ENCODE assay signal across 11 mouse cellular contexts in the genomic region with DNA sequence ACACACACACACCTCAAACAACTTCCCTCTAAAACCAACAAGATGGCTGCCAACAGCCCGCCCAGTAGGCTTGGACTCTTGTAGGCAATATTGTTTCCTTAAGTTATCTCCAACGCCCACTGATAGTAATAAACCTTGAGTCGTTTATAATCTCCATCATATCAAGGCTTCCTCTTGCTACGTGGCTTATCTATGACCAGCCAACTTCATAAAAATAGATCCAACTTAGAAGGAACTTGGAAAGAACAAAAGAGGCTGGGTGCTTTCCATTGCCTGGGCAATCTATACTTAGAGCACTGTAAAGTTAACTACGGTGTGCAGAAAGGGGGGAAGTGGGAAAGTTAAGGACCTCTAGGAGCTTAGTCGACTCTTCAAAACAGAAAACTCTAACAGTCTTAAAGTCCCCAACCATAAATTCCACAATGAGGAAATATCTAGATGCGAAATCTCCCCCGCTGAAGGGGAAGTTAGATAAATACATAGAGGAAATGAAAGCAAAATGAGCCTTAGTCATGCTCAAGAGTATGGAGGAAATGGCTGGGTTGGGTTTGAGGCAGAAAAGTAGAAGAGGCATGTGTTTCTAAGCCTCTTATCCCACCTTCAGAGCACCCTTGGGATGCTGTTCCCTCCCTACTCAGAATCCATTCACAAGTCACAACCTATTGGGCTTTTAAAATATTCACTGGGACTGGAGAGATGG.
DNase-seq lines count a peak whose midpoint lies in the region; ATAC-seq and TF ChIP-seq lines count a peak whose summit lies in the region.
"Had no signal": no experiment of that assay in that cellular context is flagged by ENCODE, and none has a peak within 500 bp of the region (broad histone marks: within the 10 kb centered on the region; RNA-seq: fewer than 3 reads in every experiment).

No protein-coding gene starts in this region.

- DNase-seq in liver, adult 2 months (ENCODE audit: extremely low read depth, low read depth, low spot score) = peak; percentile 32
- peak; percentile 89 for DNase-seq in MEL (ENCODE audit: low read depth, low spot score)
- peak; percentile 69 for DNase-seq in large intestine, adult 2 months (ENCODE audit: low read depth, low spot score)
- no peak for DNase-seq in cerebellum, postnatal 14 days
- DNase-seq in layer of hippocampus, postnatal 10 days (ENCODE audit: low spot score in 2 of 2) = no peak
- DNase-seq: gastrocnemius, postnatal 10 days had no signal

- TF ChIP-seq EP300 in MEL (IDR thresholded peaks at IDR 0.05; ENCODE audit: low read depth in 1 of 2, low read length in 2 of 2) = peak; percentile 87 to 88

- H3K79me2 ChIP-seq in liver, adult 2 months (ENCODE audit: control insufficient read depth, insufficient read depth, low read length) = no peaks in the 10 kb centered on the region
- no peaks in the 10 kb centered on the region for H3K79me2 ChIP-seq in MEL (ENCODE audit: control insufficient read depth, insufficient read depth, low read length, poor library complexity)

- no peak overlapping the region for H3K27ac ChIP-seq in liver, adult 2 months (replicated peaks; ENCODE audit: insufficient read depth, low read depth, low read length)
- no peak overlapping the region for H3K27ac ChIP-seq in liver, embryonic 12.5 days
- peak overlapping the region; percentile 86 for H3K27ac ChIP-seq in MEL (ENCODE audit: control insufficient read depth, low read depth, low read length)
- H3K27ac ChIP-seq in midbrain, embryonic 15.5 days = no peak overlapping the region
- H3K27ac ChIP-seq: embryonic facial prominence, embryonic 15.5 days; lung, embryonic 15.5 days had no signal

- no peak for TF ChIP-seq RAD21 in MEL (IDR thresholded peaks at IDR 0.05; ENCODE audit: low read depth, low read length)

- no peak overlapping the region for H3K4me3 ChIP-seq in liver, adult 2 months (ENCODE audit: insufficient read depth, low read depth, low read length)
- H3K4me3 ChIP-seq in liver, embryonic 12.5 days = no peak overlapping the region
- peak overlapping the region; percentile 2 to 12; a peak in 2 of 4 replicates for H3K4me3 ChIP-seq in MEL (ENCODE audit: control insufficient read depth in 1 of 2, insufficient read depth in 1 of 2, low read depth in 2 of 2, low read length in 2 of 2)
- no peak overlapping the region for H3K4me3 ChIP-seq in midbrain, embryonic 15.5 days

- ATAC-seq in liver, embryonic 12.5 days = no peak; the same call in 1 of the 2 replicates
- peak; percentile 68; the same call in 1 of the 2 replicates for ATAC-seq in neutrophil, adult 5-6 weeks (ENCODE audit: extremely low read depth, insufficient number of reproducible peaks, low FRiP score, poor library complexity, severe bottlenecking)
- ATAC-seq in midbrain, embryonic 15.5 days (replicated peaks) = no peak

- H3K9ac ChIP-seq in liver, adult 2 months (ENCODE audit: low read depth, low read length) = no peak overlapping the region
- no peak overlapping the region for H3K9ac ChIP-seq in liver, embryonic 12.5 days
- H3K9ac ChIP-seq in MEL (ENCODE audit: control insufficient read depth, low read depth, low read length, poor library complexity, severe bottlenecking) = peak overlapping the region; percentile 6; the same call in 1 of the 2 replicates
- H3K9ac ChIP-seq in midbrain, embryonic 15.5 days = no peak overlapping the region
- H3K9ac ChIP-seq: embryonic facial prominence, embryonic 15.5 days had no signal

- H3K4me2 ChIP-seq in liver, embryonic 12.5 days = no peak overlapping the region; the same call in 1 of the 2 replicates
- no peak overlapping the region for H3K4me2 ChIP-seq in midbrain, embryonic 15.5 days

- H3K36me3 ChIP-seq in liver, adult 2 months (ENCODE audit: control insufficient read depth, insufficient read depth, low read length) = no peaks in the 10 kb centered on the region
- no peaks in the 10 kb centered on the region for H3K36me3 ChIP-seq in liver, embryonic 12.5 days
- peaks cover 0 to 46% of the 10 kb centered on the region in 2 experiments; a peak in 2 of 4 replicates for H3K36me3 ChIP-seq in MEL (ENCODE audit: control insufficient read depth in 1 of 2, insufficient read depth in 2 of 2, low read length in 2 of 2)
- no peaks in the 10 kb centered on the region for H3K36me3 ChIP-seq in midbrain, embryonic 15.5 days (replicated peaks)
- H3K36me3 ChIP-seq: embryonic facial prominence, embryonic 15.5 days; lung, embryonic 15.5 days had no signal

- peaks cover 5% of the 10 kb centered on the region; the same call in 1 of the 2 replicates for H3K4me1 ChIP-seq in liver, adult 2 months (ENCODE audit: control insufficient read depth, insufficient read depth, low read length)
- peaks cover 53% of the 10 kb centered on the region for H3K4me1 ChIP-seq in liver, embryonic 12.5 days
- H3K4me1 ChIP-seq in MEL (ENCODE audit: control insufficient read depth in 1 of 2, insufficient read depth in 2 of 2, low read length in 2 of 2) = peaks cover 11 to 35% of the 10 kb centered on the region in 2 experiments
- 0 out of 2 replicates have a peak, but pooled peaks cover 11% of the 10 kb centered on the region for H3K4me1 ChIP-seq in midbrain, embryonic 15.5 days

- no peaks in the 10 kb centered on the region for H3K9me3 ChIP-seq in liver, embryonic 12.5 days (replicated peaks)
- no peaks in the 10 kb centered on the region for H3K9me3 ChIP-seq in MEL (replicated peaks; ENCODE audit: insufficient read depth, low read length)
- no peaks in the 10 kb centered on the region for H3K9me3 ChIP-seq in midbrain, embryonic 15.5 days
- H3K9me3 ChIP-seq: embryonic facial prominence, embryonic 15.5 days; lung, embryonic 15.5 days had no signal

- no peak for TF ChIP-seq POLR2A in liver, adult 2 months (IDR thresholded peaks at IDR 0.05; ENCODE audit: extremely low read depth, insufficient read depth, low read length)
- TF ChIP-seq POLR2A in MEL (IDR thresholded peaks at IDR 0.05; ENCODE audit: control insufficient read depth in 1 of 2, insufficient read depth in 1 of 2, low read depth in 1 of 2, low read length in 2 of 2, poor library complexity in 1 of 2) = 0 out of 4 replicates have a peak, but pooled peaks of 1 of the 2 experiments have one; percentile 25

- 78% methylated on average over 8 of the region's 8 CpGs for WGBS in liver, adult 2 months
- 23% methylated on average over 8 of the region's 8 CpGs for WGBS in liver, embryonic 12.5 days (ENCODE audit: insufficient replicate concordance)
- WGBS in large intestine, adult 2 months = 24% methylated on average over 8 of the region's 8 CpGs
- 91% methylated on average over 8 of the region's 8 CpGs for WGBS in midbrain, embryonic 15.5 days

- no peak for TF ChIP-seq CTCF in liver, adult 2 months (IDR thresholded peaks at IDR 0.05; ENCODE audit: low read depth, low read length)
- TF ChIP-seq CTCF in MEL (IDR thresholded peaks at IDR 0.05 in 2 of 3, conservative IDR thresholded peaks at IDR 0.05 in 1 of 3; ENCODE audit: control insufficient read depth in 1 of 3, insufficient read depth in 1 of 3, low read depth in 2 of 3, low read length in 3 of 3, poor library complexity in 1 of 3, severe bottlenecking in 1 of 3) = no peak

- no peaks in the 10 kb centered on the region for H3K27me3 ChIP-seq in liver, adult 2 months (ENCODE audit: control insufficient read depth, insufficient read depth, low read length)
- H3K27me3 ChIP-seq in liver, embryonic 12.5 days (replicated peaks) = no peaks in the 10 kb centered on the region
- H3K27me3 ChIP-seq in MEL (ENCODE audit: control insufficient read depth in 1 of 2, insufficient read depth in 2 of 2, low read length in 2 of 2) = no peaks in the 10 kb centered on the region
- no peaks in the 10 kb centered on the region for H3K27me3 ChIP-seq in midbrain, embryonic 15.5 days (replicated peaks)
- H3K27me3 ChIP-seq: embryonic facial prominence, embryonic 15.5 days; lung, embryonic 15.5 days had no signal

TF ChIP-seq in MEL, 35 proteins besides CTCF, POLR2A, EP300 and RAD21 (continues in another document):
- TF ChIP-seq UBTF (IDR thresholded peaks at IDR 0.05; ENCODE audit: borderline replicate concordance, insufficient read depth, low read depth, low read length) = no peak
- no peak for TF ChIP-seq NELFE (IDR thresholded peaks at IDR 0.05; ENCODE audit: low read depth, low read length)
- no peak; the same call in 1 of the 2 replicates for TF ChIP-seq TBP (IDR thresholded peaks at IDR 0.05; ENCODE audit: low read depth, low read length)
- TF ChIP-seq BHLHE40 (IDR thresholded peaks at IDR 0.05; ENCODE audit: borderline replicate concordance, low read depth, low read length) = 0 out of 2 replicates have a peak, but pooled peaks have one; percentile 14
- TF ChIP-seq USF1 (IDR thresholded peaks at IDR 0.05; ENCODE audit: low read depth, low read length) = no peak
- no peak for TF ChIP-seq KAT2A (conservative IDR thresholded peaks at IDR 0.05; ENCODE audit: low read depth, low read length)
- TF ChIP-seq ETS1 (IDR thresholded peaks at IDR 0.05; ENCODE audit: low read depth, low read length) = peak; percentile 85
- TF ChIP-seq CHD2 (IDR thresholded peaks at IDR 0.05; ENCODE audit: low read length) = no peak
- TF ChIP-seq NRF1 (IDR thresholded peaks at IDR 0.05; ENCODE audit: insufficient read depth, low read depth, low read length, poor library complexity, severe bottlenecking) = no peak
- TF ChIP-seq MYC (IDR thresholded peaks at IDR 0.05; ENCODE audit: low read depth, low read length) = no peak
- no peak for TF ChIP-seq CHD1 (IDR thresholded peaks at IDR 0.05; ENCODE audit: low read depth, low read length)
- no peak for TF ChIP-seq ZNF384 (IDR thresholded peaks at IDR 0.05; ENCODE audit: low read depth, low read length)
- TF ChIP-seq POLR2AphosphoS5 (IDR thresholded peaks at IDR 0.05; ENCODE audit: borderline replicate concordance, low read depth, low read length) = no peak
- TF ChIP-seq TAL1 (IDR thresholded peaks at IDR 0.05; ENCODE audit: low read length) = no peak
- TF ChIP-seq JUND (IDR thresholded peaks at IDR 0.05; ENCODE audit: low read depth, low read length) = no peak
- peak; percentile 77 for TF ChIP-seq RCOR1 (IDR thresholded peaks at IDR 0.05; ENCODE audit: low read depth, low read length)
- no peak for TF ChIP-seq ZMIZ1 (IDR thresholded peaks at IDR 0.05; ENCODE audit: low read depth, low read length)
- TF ChIP-seq USF2 (IDR thresholded peaks at IDR 0.05; ENCODE audit: borderline replicate concordance in 1 of 2, insufficient read depth in 1 of 2, low read depth in 1 of 2, low read length in 2 of 2) = no peak
- no peak; the same call in 1 of the 2 replicates for TF ChIP-seq MXI1 (IDR thresholded peaks at IDR 0.05; ENCODE audit: low read depth, low read length)
- no peak for TF ChIP-seq MAFK (IDR thresholded peaks at IDR 0.05; ENCODE audit: borderline replicate concordance, low read depth, low read length)
- TF ChIP-seq HCFC1 (IDR thresholded peaks at IDR 0.05; ENCODE audit: low read depth, low read length) = peak; percentile 55; the same call in 1 of the 2 replicates
- no peak for TF ChIP-seq SMC3 (IDR thresholded peaks at IDR 0.05; ENCODE audit: low read depth, low read length)
- TF ChIP-seq MYB (IDR thresholded peaks at IDR 0.05; ENCODE audit: low read depth, low read length) = no peak

Comparison
In these comparisons a context has a peak if more than half of its experiments do, and no peak if none do; other contexts are left out.
1. DNase-seq: peak in liver, adult 2 months (single experiment), MEL (single experiment) and large intestine, adult 2 months (single experiment); none in cerebellum, postnatal 14 days (0 of 2) and layer of hippocampus, postnatal 10 days (0 of 2).
2. H3K4me3 ChIP-seq: peak in MEL (2 of 2); none in liver, adult 2 months (single experiment), liver, embryonic 12.5 days (single experiment) and midbrain, embryonic 15.5 days (single experiment).